Mouse (Mus musculus): Measurements from ENCODE around the gene Pbx1. TPM values are rescaled to one million over a fixed set of nuclear protein-coding genes. Genes with fewer than 3 reads are reported as not detected.

Gene Pbx1
- polyA plus RNA-seq, 3 experiments from 2014 or later: 0.05 to 0.43 TPM; not detected in 1

DNA sequence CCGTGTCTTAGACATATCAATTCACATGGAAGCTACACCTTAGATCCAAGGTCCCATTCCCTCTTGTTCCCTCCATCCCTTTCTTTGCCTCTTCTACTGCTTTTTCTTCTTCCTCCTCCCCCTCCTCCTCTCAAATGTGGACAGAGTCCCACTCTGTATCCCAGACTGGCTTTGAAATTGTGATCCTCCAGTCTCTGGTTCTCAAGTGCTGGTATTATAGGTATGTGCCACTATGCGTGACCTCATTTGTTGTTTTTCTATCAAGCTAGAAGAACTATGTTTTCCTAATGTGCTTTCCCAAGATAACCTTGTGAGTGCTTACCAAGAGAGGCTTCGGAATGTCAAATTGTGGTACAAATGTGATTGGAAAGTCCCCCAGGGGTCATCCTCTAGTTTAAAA is 267.1 kb downstream of the Pbx1 start:
- no peak for ATAC-seq

DNA sequence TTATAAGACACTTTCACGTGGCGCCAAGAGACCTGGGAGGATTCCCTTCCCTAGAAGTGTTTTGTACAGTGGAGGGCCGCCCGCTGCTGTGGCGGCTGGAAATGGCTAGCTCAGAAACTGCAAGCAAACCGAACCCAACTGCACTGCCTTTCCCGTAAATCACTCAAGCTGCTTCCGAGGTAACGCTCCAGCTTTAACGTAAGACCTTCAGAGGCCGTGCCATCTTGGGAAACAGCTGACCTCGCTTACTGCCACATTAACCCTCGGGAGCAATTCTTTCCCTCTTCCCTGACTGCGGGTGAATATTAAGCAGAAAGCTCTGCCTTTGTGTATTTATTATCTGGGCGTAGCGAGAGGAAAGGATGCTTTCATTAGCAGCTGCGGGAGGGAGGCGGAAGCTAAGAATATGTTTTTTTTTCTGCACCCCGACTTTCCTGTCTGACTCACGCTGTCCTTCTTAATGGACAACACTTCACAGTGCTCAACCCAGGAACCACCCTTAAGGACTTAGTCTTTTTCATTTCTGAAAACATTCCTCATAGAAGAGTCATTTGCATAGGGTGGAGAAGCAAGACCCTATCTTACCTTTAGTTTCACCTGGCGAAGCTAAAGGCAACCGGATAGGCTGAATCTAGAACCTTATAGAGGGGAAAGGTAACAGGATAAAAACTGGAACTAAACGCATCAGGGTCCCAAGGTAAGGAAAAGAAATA is 268.4 kb downstream of the Pbx1 start:
- ATAC-seq: no peak

DNA sequence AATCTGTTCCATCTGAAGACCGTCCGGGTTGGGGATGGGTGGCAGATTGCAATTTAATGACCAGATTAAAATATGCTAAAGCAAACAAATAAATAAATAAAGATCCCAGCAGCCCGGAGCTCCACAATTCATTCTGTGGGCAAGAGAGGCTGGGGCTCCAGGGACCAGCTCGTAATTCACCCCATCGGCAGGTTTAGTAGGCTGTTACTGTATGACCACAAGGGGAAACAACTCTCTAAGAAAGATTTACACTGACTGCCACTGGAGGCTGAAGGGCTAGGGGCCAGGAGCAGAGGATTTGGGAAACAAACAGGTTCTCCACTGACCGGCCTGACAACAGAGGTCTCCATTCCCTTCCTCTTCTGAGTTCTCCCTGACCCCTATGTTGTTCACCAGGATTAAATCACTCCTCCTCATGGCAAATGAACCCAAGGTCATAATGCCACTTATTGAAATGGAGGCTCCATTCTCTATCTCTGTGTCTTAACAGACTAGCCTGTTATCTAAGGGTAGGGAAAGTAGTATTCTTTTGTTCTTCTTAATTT is 292.9 kb downstream of the Pbx1 start:
- ATAC-seq: no peak

DNA sequence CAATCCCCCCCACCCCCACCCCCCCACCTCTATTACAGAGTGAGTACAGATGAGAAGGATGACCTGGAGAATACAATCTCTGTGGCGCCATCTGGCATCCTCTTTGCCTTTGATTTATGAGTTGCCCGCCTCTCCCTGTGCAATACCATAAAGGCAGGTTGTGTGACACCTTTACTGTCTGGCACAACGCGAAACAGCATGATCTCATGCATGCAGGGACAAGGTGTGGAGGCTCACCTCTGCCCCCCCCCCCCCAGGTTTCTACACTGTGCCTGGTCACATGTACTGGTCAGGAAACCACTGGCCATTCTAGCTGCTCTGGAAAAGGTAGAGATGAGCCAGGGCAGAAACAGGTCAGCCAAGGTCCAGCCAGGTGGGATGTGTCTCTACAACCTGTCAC is 293.4 kb downstream of the Pbx1 start:
- ATAC-seq: no peak

DNA sequence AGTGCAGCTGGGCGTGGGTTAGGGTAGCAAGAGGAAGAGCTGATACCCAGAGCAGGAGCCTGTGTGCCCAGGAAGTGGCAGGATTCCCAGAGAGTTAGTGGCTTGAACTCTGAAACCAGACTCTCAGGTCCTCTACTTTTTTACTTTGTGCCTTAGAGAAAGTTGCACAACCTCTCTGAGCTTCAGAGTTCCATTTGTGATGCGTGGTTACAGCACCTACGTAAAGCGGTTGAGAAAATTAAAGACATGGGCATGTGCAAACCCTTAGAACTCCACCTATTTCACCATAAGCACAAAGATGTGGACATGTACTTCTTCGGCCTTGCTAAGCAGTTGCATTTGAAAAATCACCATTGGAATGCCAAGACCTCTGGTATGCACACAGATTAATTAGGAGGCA is 294.2 kb downstream of the Pbx1 start:
- ATAC-seq: no peak

DNA sequence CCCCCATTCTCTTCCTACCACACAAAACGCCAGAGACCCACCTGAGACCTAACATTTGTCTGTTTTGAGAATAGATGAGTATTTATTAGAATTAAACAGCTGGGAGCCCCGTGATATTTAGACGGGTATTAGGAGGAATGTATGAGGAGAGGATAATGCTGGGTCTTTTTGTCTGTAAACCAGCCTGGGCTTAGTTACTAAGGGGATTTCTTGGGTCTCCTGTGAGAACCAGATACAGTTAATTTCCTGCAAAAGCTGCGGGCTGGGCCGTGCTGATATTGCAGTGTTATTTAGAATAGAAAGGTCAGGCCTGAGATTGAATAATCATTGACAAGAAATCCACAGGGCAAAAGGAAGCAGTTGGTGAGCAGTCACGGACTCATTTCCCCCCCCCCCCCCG is 296.5 kb downstream of the Pbx1 start:
- no peak for ATAC-seq

DNA sequence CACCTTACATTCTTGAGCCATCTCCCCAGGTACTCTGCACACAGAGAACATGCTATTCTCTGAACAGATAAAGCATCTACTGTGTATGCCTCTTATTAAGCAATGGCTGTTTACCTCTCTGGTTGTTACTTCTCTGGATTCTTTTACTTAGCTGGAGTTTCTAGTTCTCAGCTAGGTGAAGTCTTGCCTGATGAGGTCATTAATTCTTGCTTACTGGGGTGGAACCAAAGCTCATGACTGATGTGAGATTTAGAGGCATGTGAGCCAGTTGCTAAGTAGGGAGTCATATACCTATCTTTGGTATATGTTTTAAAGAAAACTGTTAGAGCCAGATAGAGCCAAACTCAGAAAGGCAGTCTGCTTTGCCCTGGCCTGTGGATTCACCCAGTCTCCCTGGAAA is 298.4 kb downstream of the Pbx1 start:
- ATAC-seq: no peak

DNA sequence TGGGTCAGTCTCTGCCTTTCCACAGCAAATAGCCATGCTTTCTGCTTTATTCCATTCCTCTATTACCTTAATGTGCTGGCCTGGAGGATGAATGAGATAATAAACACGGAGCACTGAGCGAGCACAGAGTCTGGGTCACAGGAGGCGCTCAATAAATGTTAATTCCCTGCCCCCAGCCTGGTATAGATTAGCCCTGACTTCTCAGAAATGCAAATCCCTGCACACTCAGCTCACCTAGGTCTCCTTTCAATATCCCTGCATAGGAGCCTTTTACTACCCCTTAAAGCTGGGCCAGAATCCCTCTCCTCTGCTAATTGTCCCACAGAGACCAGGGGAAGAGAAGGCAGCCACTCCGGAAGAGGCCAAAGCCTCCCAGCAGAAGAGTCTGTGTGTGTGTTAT is 304.1 kb downstream of the Pbx1 start:
- ATAC-seq: no peak

DNA sequence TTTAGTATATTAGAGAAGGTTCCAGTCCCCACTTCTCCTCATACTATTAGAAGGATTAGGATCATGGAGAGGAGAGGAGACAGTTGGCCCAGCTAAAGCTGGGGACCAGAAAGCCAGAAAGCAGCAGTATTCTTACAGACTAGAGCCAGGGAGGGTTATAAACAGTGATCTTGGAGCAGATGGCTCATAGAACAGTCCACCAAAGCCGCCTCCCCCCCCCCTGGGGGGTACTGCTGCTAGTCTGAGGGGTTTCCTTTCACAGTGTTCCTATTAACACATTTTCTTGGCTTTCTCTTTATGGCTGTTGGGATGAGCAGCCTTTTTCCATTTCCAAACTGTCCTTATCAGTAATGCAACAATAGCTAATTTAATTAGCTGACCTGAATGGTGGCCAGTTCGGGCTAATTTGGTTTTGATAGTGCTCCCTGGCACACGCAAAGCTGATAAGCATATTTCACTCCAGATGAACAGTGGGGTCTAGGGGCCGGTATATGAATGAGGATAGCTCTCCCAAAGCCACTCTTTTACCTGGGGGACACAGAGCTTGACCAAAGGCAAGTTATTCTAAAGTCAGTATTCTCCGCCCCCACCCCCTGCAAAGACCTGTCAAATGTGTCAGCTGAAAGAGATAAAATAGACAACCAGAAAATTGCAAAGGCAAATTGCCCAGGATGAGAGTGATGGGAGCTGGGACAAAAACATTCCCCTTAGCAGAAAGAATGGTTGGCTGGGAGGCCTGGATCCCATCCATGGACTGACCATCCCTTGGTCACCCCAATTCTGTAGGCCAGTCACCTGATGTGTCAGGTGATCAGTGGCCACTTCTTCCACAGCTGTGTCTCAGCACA is 307.2 kb downstream of the Pbx1 start:
- ATAC-seq: no peak

DNA sequence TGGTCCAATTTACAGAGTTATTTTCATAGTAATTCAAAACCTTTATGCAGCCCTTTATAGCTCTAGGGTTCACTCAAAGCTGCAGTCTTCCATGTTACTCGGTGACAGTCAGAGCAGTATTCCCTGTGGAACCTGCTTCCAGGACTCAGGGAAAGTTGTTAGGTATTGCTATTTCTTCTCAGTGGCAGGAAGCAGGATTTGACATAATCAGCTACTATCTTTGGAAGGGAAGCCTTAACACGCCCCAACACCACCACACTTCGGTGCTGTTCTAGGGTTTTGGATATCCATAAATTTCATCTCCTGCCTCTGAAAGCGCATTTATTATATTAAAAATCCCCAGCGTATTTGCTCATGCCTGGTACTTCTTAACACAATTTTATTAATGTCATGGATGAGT is 314.0 kb downstream of the Pbx1 start:
- ATAC-seq: no peak

DNA sequence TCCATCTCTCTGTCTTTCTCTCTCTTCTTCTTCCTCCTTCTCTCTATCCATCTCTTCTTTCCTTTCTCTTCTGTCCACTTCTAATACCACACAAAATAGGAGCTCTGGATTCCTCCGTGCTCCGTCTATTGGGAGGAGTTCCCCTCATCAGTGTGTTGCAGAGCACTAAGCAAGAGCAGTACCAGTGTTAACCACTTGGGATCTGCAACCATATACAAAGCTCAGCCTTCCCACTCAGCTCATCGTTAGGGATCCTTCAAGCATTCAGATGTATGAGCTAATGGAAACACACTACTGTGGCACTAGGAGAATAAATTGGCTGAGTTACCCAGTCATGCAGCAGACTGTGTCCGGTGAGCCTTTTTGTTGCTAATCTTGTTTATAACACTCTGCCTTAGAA is 314.7 kb downstream of the Pbx1 start:
- ATAC-seq: no peak

DNA sequence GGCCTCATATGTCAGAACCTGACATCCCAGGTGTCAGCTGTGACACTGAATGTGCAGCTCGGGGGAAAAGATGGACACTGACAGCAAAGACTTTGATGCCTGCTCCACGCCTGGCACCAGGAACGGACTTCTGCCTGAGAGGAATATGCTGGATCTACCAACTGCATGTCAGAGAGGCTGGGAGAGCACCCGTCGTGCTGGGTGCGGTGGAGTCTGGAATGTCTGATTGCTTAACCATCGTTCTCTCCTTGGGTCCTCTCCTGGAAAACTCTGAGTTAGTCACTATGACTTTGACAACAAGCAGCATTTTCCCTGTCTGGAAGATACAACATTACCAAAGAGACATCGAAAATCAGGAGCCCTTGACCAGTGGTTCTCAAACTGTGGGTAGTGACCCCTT is 322.3 kb downstream of the Pbx1 start:
- no peak for ATAC-seq

DNA sequence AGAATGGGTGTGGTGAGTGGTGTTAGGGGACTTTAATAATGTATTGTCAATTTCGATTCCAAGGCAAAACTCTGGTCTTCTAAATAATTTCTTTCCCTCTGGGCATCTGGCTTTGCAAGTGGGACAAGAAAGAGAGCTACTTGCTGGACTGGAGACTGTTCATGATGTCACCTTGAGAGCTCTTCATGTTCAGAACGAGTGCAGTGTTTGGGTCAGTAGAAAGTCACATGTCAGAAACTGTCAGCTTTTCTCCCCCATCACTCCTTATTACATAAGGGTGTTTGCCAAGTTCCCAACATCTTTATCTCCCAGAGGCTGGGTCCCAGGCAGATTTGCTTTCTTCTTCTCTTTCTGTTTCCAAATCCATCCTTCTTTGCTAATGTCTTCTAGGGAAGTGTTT is 328.2 kb downstream of the Pbx1 start:
- no peak for ATAC-seq

DNA sequence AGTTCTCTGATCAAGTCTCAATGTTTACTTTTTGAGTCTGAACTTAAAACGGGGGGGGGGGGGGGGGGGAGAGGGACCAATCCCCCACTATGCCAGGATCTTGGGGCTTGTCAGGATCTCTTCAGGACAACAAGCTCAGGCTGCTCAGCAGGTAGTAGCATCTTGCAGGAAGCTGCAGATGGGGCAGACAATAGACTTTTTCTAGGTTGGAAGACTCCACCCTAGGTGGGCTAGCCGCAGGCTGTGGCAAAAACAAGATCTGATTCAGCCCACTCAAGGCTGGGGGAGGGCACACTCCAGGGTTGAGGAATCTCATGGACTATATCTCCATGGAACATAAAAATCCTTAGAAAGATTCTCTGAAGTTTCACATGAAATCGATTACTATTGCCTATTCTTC is 330.6 kb downstream of the Pbx1 start:
- ATAC-seq: no peak

DNA sequence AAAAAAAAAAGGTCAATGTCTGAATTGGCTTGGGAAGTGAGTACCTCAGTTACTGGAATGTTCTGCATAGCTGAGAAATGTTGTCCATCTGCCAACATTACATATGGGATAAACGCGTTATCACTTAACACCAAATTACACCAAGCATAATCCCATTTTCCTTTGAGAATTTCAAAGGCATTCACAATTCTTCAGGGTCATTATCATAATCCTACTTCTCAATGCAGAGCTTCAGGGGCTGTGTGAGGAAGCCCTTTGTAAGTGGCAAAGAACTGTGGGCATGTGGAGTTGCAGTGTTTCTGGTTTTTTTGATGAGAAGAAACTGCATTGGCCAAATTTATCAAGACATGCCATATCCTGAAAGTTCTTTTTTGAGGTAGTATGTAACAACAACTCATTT is 333.3 kb downstream of the Pbx1 start:
- no peak for ATAC-seq

DNA sequence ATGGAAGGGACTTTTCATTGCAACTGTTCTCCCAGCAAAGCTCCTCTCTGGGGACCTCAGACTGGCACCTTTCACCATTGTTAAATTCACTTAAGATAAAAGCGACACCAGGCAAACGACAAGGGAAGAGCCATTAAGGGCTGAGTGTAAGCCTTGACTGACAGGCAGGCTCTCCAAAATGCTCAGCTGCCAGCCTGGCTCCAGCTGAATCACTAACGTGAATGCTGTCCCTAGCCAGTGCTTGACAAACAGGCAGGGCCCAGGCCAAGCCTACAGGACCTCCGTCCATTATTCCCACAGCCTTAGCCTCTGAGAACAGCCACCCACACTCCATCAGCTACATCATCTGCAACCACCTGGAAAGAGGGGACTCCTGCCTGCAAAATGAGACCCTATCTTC is 337.4 kb downstream of the Pbx1 start:
- ATAC-seq: no peak

DNA sequence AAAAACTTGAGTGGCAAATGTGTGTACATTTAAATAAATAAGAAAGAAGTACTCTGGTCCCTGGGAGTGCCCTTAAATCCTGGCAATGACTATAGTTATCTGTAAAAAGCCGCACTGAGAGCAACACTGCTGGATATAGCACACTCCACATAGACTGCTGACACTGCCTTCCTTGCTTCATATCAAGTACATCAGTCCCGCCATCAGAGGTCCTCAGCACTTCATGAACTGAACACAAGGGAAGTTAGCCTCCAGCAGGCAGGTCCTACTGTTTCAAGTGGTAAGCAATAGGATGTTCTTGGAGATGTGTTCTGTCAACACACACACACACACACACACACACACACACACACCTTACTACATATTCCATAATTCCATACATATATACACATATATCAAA is 339.0 kb downstream of the Pbx1 start:
- ATAC-seq: no peak

DNA sequence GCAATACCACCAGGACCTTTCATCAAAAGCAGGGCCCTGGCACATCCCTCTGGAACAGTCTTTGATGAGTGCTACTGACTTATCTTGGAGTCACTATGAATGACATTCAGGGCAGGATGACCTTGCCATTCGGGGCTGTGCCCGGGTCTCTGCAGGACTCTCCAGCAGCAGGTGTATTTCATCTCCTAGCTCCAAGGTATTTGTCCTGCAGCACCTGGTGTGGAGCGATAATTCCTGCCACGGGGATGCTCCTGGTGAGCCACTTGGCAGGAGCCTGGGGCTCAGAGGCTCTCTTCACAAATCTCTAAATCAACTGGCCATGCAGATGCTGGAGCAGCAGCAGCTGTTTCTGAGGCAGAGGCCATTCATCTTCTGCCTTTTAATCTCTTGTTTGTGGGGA is 340.4 kb downstream of the Pbx1 start:
- no peak for ATAC-seq

DNA sequence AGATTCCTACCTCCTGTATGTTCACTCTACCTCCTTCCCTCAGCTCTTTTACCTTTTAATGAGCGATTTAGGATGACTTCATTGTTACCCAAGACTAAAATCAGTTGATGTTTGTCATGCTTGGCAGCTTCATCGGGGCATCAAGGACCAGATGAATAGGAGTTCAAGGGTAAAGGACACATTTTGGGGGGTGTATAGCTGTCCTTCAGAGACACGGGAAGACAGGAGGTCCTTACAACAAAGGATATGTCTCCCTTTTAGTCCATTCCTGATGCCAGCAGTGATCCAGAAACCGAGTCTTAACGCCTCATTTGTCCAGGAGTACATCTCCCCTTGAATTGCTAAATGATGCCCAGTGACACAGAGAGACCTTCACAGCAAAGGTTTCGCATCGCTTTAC is 343.4 kb downstream of the Pbx1 start:
- no peak for ATAC-seq

DNA sequence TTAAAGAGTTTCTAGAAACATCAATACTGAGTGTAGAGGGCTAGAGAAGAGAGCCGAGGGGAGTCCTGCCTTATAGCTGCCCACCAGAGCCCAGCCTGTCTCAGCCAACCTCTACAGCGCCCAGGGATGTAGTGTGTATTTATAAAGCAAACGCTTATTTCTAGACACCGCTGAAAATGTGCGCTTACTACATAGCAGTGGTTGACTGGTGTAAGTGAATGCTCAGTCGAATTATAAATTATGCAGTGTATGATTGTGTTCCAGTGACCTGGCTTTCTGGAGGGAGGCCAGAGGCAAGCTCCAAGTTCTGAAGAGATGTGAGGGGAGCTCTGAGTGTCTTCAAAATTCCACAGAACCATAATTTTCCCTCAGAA is 352.7 kb downstream of the Pbx1 start:
- no peak for ATAC-seq

DNA sequence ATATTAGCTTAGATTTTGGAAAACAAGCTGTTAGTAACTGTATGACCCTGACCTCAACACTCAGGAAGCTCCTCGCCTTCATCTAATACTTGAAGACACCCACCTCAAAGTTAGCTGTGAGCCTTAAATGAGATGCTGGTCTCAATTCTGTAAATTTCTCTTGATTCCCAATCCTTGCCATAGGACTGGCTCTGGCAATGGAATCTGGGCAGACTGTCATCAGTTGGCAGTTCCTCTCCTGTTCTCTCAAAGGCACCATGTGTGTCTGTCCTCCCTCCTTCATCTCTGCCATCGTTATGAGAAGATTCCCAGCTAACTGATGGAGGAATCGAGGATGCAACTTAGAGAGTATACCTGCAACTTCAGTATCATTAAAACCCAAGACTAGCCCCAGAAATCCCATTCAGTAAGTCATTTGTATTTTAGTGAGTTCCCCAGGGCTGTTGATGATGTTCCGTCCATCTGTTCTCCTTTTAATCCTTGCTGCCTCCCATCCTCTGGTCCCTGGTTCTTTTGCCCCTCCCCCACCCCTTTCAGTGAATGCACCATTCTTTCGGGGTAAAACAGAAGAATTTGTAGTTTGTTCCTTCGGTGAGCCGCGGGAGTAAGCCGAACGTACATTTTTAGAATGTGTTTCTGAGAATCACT is 353.2 kb downstream of the Pbx1 start:
- ATAC-seq: no peak

DNA sequence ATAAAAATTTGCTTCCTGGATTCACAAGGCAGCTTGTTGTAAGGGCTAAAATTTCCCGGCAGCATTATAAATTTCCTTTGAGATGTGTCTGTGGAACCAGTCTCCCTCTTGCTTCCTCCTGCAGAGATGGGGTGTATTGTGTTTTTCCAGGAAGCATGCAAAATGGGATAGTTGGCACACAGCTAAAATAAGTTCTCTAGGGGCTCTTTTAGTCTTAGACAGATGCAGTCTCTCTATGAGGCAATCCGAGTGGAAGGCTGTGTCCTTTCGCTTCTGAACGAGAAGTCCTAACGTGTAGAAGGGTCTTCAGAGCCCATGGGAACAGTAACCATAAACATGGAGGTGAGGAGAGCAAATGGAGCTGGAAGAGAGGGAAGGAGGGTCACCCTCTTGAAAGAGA is 360.1 kb downstream of the Pbx1 start:
- ATAC-seq: no peak

DNA sequence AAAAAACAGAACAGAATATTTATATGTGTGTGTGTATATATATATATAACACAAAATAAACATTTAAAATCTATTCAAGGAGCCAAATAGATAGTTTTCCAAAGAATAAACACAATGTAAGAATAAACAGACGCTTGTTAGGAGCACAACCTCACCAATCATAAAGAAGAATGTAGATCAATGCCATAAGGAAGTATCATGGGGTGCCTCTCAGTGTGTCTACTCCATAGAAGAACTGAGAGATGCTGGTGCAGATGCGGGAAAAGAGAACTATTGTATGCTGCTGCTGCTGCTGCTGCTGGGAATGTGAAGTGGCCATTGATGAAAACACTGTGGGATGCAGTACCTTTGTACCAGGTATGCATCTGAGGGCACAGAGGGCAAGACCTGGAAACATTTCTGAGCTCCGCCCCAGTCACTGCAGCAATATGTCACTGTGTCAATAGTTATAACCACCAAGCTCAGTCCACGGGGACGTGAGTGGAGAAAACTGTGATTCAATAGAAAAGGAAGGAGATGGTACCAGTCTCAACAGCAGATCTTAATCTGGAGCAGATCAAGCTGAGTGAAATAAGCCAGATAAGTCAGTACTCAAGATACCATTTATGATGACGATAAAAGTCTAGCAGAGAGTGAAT is 361.7 kb downstream of the Pbx1 start:
- ATAC-seq: no peak

Measured in inflammation-experienced regulatory T-cells, adult 6 months (primary cell).